Mouse (Mus musculus): Measurements from ENCODE around the gene Tekt2. TPM values are rescaled to one million over a fixed set of nuclear protein-coding genes. Genes with fewer than 3 reads are reported as not detected.

The Tekt2 gene
- 3.9 and 5.5 TPM in 2 replicates for polyA plus RNA-seq (2015; fragmentation: Nextera tagmentation; extraction: Ambion mirVana)

- no peaks in the 10 kb centered on the region for H3K36me3 ChIP-seq (ENCODE audit: insufficient read depth, low read length)
- H3K4me2 ChIP-seq (replicated peaks; ENCODE audit: low read depth, low read length): peak within 1 kb of the TSS; percentile 50
- peak within 1 kb of the TSS; percentile 50 for H3K9ac ChIP-seq (replicated peaks; ENCODE audit: low read length)
- H3K4me3 ChIP-seq (ENCODE audit: low read length): peak within 1 kb of the TSS; percentile 31
- WGBS: 8% methylated on average over 23 of the region's 23 CpGs
- H3K27me3 ChIP-seq (ENCODE audit: insufficient read depth, low read length): peaks cover 7% of the 10 kb centered on the region; the same call in 1 of the 2 replicates
- ATAC-seq (ENCODE audit: low FRiP score, low TSS enrichment): peak; percentile 31; the same call in 1 of the 2 replicates
- no peak within 1 kb of the TSS for H3K27ac ChIP-seq (ENCODE audit: low read length)
- no peaks in the 10 kb centered on the region for H3K9me3 ChIP-seq (ENCODE audit: low read length)
- H3K4me1 ChIP-seq (ENCODE audit: insufficient read depth, low read length): peaks cover 13% of the 10 kb centered on the region
These were observed at the start of gene Tekt2 for GRCm38 (mm10) chr4:126325281-126325861. Gene Tekt2, minus strand, starts transcription at chr4:126325688.

- H3K4me2 ChIP-seq (replicated peaks; ENCODE audit: low read depth, low read length): no peak overlapping the region
- H3K36me3 ChIP-seq (ENCODE audit: insufficient read depth, low read length): peaks cover 7% of the 10 kb centered on the region
- ATAC-seq (ENCODE audit: low FRiP score, low TSS enrichment): no peak
- H3K4me3 ChIP-seq (ENCODE audit: low read length): no peak overlapping the region
- no peaks in the 10 kb centered on the region for H3K4me1 ChIP-seq (ENCODE audit: insufficient read depth, low read length)
- no peaks in the 10 kb centered on the region for H3K9me3 ChIP-seq (ENCODE audit: low read length)
- no peak overlapping the region for H3K9ac ChIP-seq (replicated peaks; ENCODE audit: low read length)
- no peaks in the 10 kb centered on the region for H3K27me3 ChIP-seq (ENCODE audit: insufficient read depth, low read length)
- no peak overlapping the region for H3K27ac ChIP-seq (ENCODE audit: low read length)
- WGBS: 84% methylated on average over 9 of the region's 9 CpGs
These were observed 46.0 kb upstream of the Tekt2 start for GRCm38 (mm10) chr4:126371497-126371896.

- no peak overlapping the region for H3K4me2 ChIP-seq (replicated peaks; ENCODE audit: low read depth, low read length)
- ATAC-seq (ENCODE audit: low FRiP score, low TSS enrichment): no peak
- H3K4me1 ChIP-seq (ENCODE audit: insufficient read depth, low read length): no peaks in the 10 kb centered on the region
- H3K27ac ChIP-seq (ENCODE audit: low read length): no peak overlapping the region
- no peaks in the 10 kb centered on the region for H3K27me3 ChIP-seq (ENCODE audit: insufficient read depth, low read length)
- peaks cover 19% of the 10 kb centered on the region; the same call in 1 of the 2 replicates for H3K36me3 ChIP-seq (ENCODE audit: insufficient read depth, low read length)
- no peak overlapping the region for H3K9ac ChIP-seq (replicated peaks; ENCODE audit: low read length)
- WGBS: 95% methylated on average over 1 of the region's 1 CpGs
- H3K4me3 ChIP-seq (ENCODE audit: low read length): no peak overlapping the region
- no peaks in the 10 kb centered on the region for H3K9me3 ChIP-seq (ENCODE audit: low read length)
These were observed 34.6 kb upstream of the Tekt2 start for GRCm38 (mm10) chr4:126360069-126360468.

GRCm38 (mm10) chr4:126343451-126343850 lies 18.0 kb upstream of the Tekt2 start:
- no peaks in the 10 kb centered on the region for H3K4me1 ChIP-seq (ENCODE audit: insufficient read depth, low read length)
- H3K9ac ChIP-seq (replicated peaks; ENCODE audit: low read length): no peak overlapping the region
- WGBS: 83% methylated on average over 4 of the region's 4 CpGs
- peaks cover 17% of the 10 kb centered on the region for H3K36me3 ChIP-seq (ENCODE audit: insufficient read depth, low read length)
- no peak overlapping the region for H3K4me2 ChIP-seq (replicated peaks; ENCODE audit: low read depth, low read length)
- no peaks in the 10 kb centered on the region for H3K9me3 ChIP-seq (ENCODE audit: low read length)
- no peak overlapping the region for H3K27ac ChIP-seq (ENCODE audit: low read length)
- no peaks in the 10 kb centered on the region for H3K27me3 ChIP-seq (ENCODE audit: insufficient read depth, low read length)
- ATAC-seq (ENCODE audit: low FRiP score, low TSS enrichment): no peak
- no peak overlapping the region for H3K4me3 ChIP-seq (ENCODE audit: low read length)

GRCm38 (mm10) chr4:126339461-126339860 lies 14.0 kb upstream of the Tekt2 start:
- no peak for ATAC-seq (ENCODE audit: low FRiP score, low TSS enrichment)
- no peak overlapping the region for H3K9ac ChIP-seq (replicated peaks; ENCODE audit: low read length)
- no peak overlapping the region for H3K27ac ChIP-seq (ENCODE audit: low read length)
- no peaks in the 10 kb centered on the region for H3K27me3 ChIP-seq (ENCODE audit: insufficient read depth, low read length)
- no peaks in the 10 kb centered on the region for H3K9me3 ChIP-seq (ENCODE audit: low read length)
- no peak overlapping the region for H3K4me3 ChIP-seq (ENCODE audit: low read length)
- no peaks in the 10 kb centered on the region for H3K4me1 ChIP-seq (ENCODE audit: insufficient read depth, low read length)
- no peak overlapping the region for H3K4me2 ChIP-seq (replicated peaks; ENCODE audit: low read depth, low read length)
- H3K36me3 ChIP-seq (ENCODE audit: insufficient read depth, low read length): no peaks in the 10 kb centered on the region
- 58% methylated on average over 4 of the region's 4 CpGs for WGBS

GRCm38 (mm10) chr4:126332358-126332757 lies 6.9 kb upstream of the Tekt2 start:
- no peaks in the 10 kb centered on the region for H3K9me3 ChIP-seq (ENCODE audit: low read length)
- no peak for ATAC-seq (ENCODE audit: low FRiP score, low TSS enrichment)
- H3K4me3 ChIP-seq (ENCODE audit: low read length): no peak overlapping the region
- no peak overlapping the region for H3K27ac ChIP-seq (ENCODE audit: low read length)
- 53% methylated on average over 3 of the region's 3 CpGs for WGBS
- H3K4me2 ChIP-seq (replicated peaks; ENCODE audit: low read depth, low read length): no peak overlapping the region
- no peaks in the 10 kb centered on the region for H3K27me3 ChIP-seq (ENCODE audit: insufficient read depth, low read length)
- H3K9ac ChIP-seq (replicated peaks; ENCODE audit: low read length): no peak overlapping the region
- no peaks in the 10 kb centered on the region for H3K4me1 ChIP-seq (ENCODE audit: insufficient read depth, low read length)
- 0 out of 2 replicates have a peak, but pooled peaks cover 4% of the 10 kb centered on the region for H3K36me3 ChIP-seq (ENCODE audit: insufficient read depth, low read length)

GRCm38 (mm10) chr4:126331751-126332150 lies 6.3 kb upstream of the Tekt2 start:
- Histone ChIP-seq H3K27me3 (ENCODE audit: insufficient read depth, low read length) (no peaks in the 10 kb centered on the region), H3K9me3 (ENCODE audit: low read length) (no peaks in the 10 kb centered on the region), H3K4me3 (ENCODE audit: low read length) (no peak overlapping the region), H3K27ac (ENCODE audit: low read length) (no peak overlapping the region), H3K4me2 (replicated peaks; ENCODE audit: low read depth, low read length) (no peak overlapping the region), H3K4me1 (ENCODE audit: insufficient read depth, low read length) (no peaks in the 10 kb centered on the region), H3K36me3 (ENCODE audit: insufficient read depth, low read length) (0 out of 2 replicates have a peak, but pooled peaks cover 4% of the 10 kb centered on the region), H3K9ac (replicated peaks; ENCODE audit: low read length) (no peak overlapping the region)
- 68% methylated on average over 1 of the region's 1 CpGs for WGBS
- no peak for ATAC-seq (ENCODE audit: low FRiP score, low TSS enrichment)

- Histone ChIP-seq H3K4me1 (ENCODE audit: insufficient read depth, low read length) (peaks cover 4% of the 10 kb centered on the region), H3K27me3 (ENCODE audit: insufficient read depth, low read length) (no peaks in the 10 kb centered on the region), H3K9me3 (ENCODE audit: low read length) (no peaks in the 10 kb centered on the region), H3K27ac (ENCODE audit: low read length) (no peak overlapping the region), H3K9ac (replicated peaks; ENCODE audit: low read length) (no peak overlapping the region), H3K4me3 (ENCODE audit: low read length) (no peak overlapping the region), H3K36me3 (ENCODE audit: insufficient read depth, low read length) (0 out of 2 replicates have a peak, but pooled peaks cover 4% of the 10 kb centered on the region), H3K4me2 (replicated peaks; ENCODE audit: low read depth, low read length) (no peak overlapping the region)
- ATAC-seq (ENCODE audit: low FRiP score, low TSS enrichment): no peak
- 95% methylated on average over 4 of the region's 4 CpGs for WGBS
These were observed 4.8 kb upstream of the Tekt2 start for GRCm38 (mm10) chr4:126330295-126330694.

GRCm38 (mm10) chr4:126326036-126326435 lies 548 bp upstream of the Tekt2 start:
- 19% methylated on average over 6 of the region's 6 CpGs for WGBS
- no peak for ATAC-seq (ENCODE audit: low FRiP score, low TSS enrichment)
- H3K9me3 ChIP-seq (ENCODE audit: low read length): no peaks in the 10 kb centered on the region
- no peak overlapping the region for H3K4me2 ChIP-seq (replicated peaks; ENCODE audit: low read depth, low read length)
- no peaks in the 10 kb centered on the region for H3K36me3 ChIP-seq (ENCODE audit: insufficient read depth, low read length)
- no peak overlapping the region for H3K9ac ChIP-seq (replicated peaks; ENCODE audit: low read length)
- H3K27ac ChIP-seq (ENCODE audit: low read length): no peak overlapping the region
- H3K27me3 ChIP-seq (ENCODE audit: insufficient read depth, low read length): peaks cover 7% of the 10 kb centered on the region; the same call in 1 of the 2 replicates
- peaks cover 8% of the 10 kb centered on the region for H3K4me1 ChIP-seq (ENCODE audit: insufficient read depth, low read length)
- no peak overlapping the region for H3K4me3 ChIP-seq (ENCODE audit: low read length)

- no peak overlapping the region for H3K27ac ChIP-seq (ENCODE audit: low read length)
- no peak overlapping the region for H3K4me3 ChIP-seq (ENCODE audit: low read length)
- peak overlapping the region; percentile 50 for H3K4me2 ChIP-seq (replicated peaks; ENCODE audit: low read depth, low read length)
- H3K9ac ChIP-seq (replicated peaks; ENCODE audit: low read length): peak overlapping the region; percentile 50; the same call in 1 of the 2 replicates
- 28% methylated on average over 13 of the region's 13 CpGs for WGBS
- H3K27me3 ChIP-seq (ENCODE audit: insufficient read depth, low read length): peaks cover 7% of the 10 kb centered on the region; the same call in 1 of the 2 replicates
- peaks cover 16% of the 10 kb centered on the region for H3K4me1 ChIP-seq (ENCODE audit: insufficient read depth, low read length)
- ATAC-seq (ENCODE audit: low FRiP score, low TSS enrichment): no peak
- H3K9me3 ChIP-seq (ENCODE audit: low read length): no peaks in the 10 kb centered on the region
- no peaks in the 10 kb centered on the region for H3K36me3 ChIP-seq (ENCODE audit: insufficient read depth, low read length)
These were observed 627 bp downstream of the Tekt2 start for GRCm38 (mm10) chr4:126324861-126325260.
